Mouse (Mus musculus) thymus, adult 2 months (tissue): ENCODE measurements around the gene Alg13.

Experiments
- CTCF ChIP-seq: fragments of 200-500 bp; IDR thresholded peaks from 2 replicates; pipeline ENCODE4 v1.5.1; 2012; ENCODE audit warnings: mild to moderate bottlenecking, control low read depth, low read length, moderate library complexity, borderline replicate concordance; ENCODE audit not compliant: control insufficient read depth, poor library complexity, insufficient read depth; ENCODE audit errors: extremely low read depth
- POLR2A ChIP-seq: fragments of 200-500 bp; IDR thresholded peaks from 2 replicates; pipeline ENCODE4 v1.6.1; 2012; ENCODE audit warnings: mild to moderate bottlenecking, low read length, control low read depth, moderate library complexity; ENCODE audit not compliant: control insufficient read depth, poor library complexity, insufficient read depth; ENCODE audit errors: extremely low read depth

- TF ChIP-seq POLR2A (no peak), CTCF (no peak)
Observed at GRCm38 (mm10) chrX:144423848-144424247, 106.2 kb downstream of the Alg13 start.
